Mouse (Mus musculus) layer of hippocampus, adult 9-11 months (tissue): ENCODE results near the gene Txnl4b.

Experiments used
- DNase-seq: peaks from one replicate; pipeline ENCODE4 v3.0.0; 2022

Txnl4b gene

GRCm38 (mm10) chr8:109565498-109566333 is at the start of gene Txnl4b, which contains the start of gene Dhx38:
TSS of gene Txnl4b (plus strand) at chr8:109565892.
TSS of gene Dhx38 (minus strand) at chr8:109565861.
- peak; percentile 99 for DNase-seq

- DNase-seq, result no peak
Observed at GRCm38 (mm10) chr8:109524008-109524407, 41.7 kb upstream of the Txnl4b start.

GRCm38 (mm10) chr8:109535140-109535990 is 30.3 kb upstream of the Txnl4b start:
- no peak for DNase-seq

GRCm38 (mm10) chr8:109536703-109537102 is 29.0 kb upstream of the Txnl4b start:
- peak; percentile 65 for DNase-seq

- DNase-seq, result no peak
Observed at GRCm38 (mm10) chr8:109542165-109542564, 23.5 kb upstream of the Txnl4b start.

- DNase-seq, result no peak
Observed at GRCm38 (mm10) chr8:109542748-109543519, 22.8 kb upstream of the Txnl4b start.

- DNase-seq, result no peak
Observed at GRCm38 (mm10) chr8:109544049-109544448, 21.6 kb upstream of the Txnl4b start.

GRCm38 (mm10) chr8:109551663-109552062 is 14.0 kb upstream of the Txnl4b start:
- no peak for DNase-seq

GRCm38 (mm10) chr8:109563881-109564280 is 1.8 kb upstream of the Txnl4b start:
- no peak for DNase-seq

GRCm38 (mm10) chr8:109564766-109565165 is 926 bp upstream of the Txnl4b start:
- DNase-seq, result no peak

GRCm38 (mm10) chr8:109571139-109571538 is 5.4 kb downstream of the Txnl4b start:
- no peak for DNase-seq

- no peak for DNase-seq
Observed at GRCm38 (mm10) chr8:109576311-109576710, 10.6 kb downstream of the Txnl4b start.

GRCm38 (mm10) chr8:109578900-109579301 is 13.2 kb downstream of the Txnl4b start, which contains the start of gene Hp:
TSS of gene Hp (minus strand) at chr8:109579172.
- no peak for DNase-seq

GRCm38 (mm10) chr8:109584293-109584692 is 18.6 kb downstream of the Txnl4b start:
- DNase-seq, result no peak

- DNase-seq, result no peak
Observed at GRCm38 (mm10) chr8:109584830-109585229, 19.1 kb downstream of the Txnl4b start.

- DNase-seq, result no peak
Observed at GRCm38 (mm10) chr8:109585652-109586051, 20.0 kb downstream of the Txnl4b start.

GRCm38 (mm10) chr8:109586972-109587504 is 21.3 kb downstream of the Txnl4b start:
- DNase-seq, result no peak

GRCm38 (mm10) chr8:109590901-109591300 is 25.2 kb downstream of the Txnl4b start:
- DNase-seq, result no peak

GRCm38 (mm10) chr8:109591367-109591766 is 25.7 kb downstream of the Txnl4b start:
- DNase-seq, result no peak

- DNase-seq, result no peak
Observed at GRCm38 (mm10) chr8:109592164-109592563, 26.5 kb downstream of the Txnl4b start.

- no peak for DNase-seq
Observed at GRCm38 (mm10) chr8:109593117-109593788, 27.6 kb downstream of the Txnl4b start.

- DNase-seq, result no peak
Observed at GRCm38 (mm10) chr8:109595854-109596253, 30.2 kb downstream of the Txnl4b start.
